Mouse (Mus musculus): ENCODE measurements at regions not wholly inside any gene's neighbourhood (a gene's known extent, or its start where the extent isn't known, plus 50 kb on each side); places are given as distances from the start of the nearest gene placed in this dataset.

DNA sequence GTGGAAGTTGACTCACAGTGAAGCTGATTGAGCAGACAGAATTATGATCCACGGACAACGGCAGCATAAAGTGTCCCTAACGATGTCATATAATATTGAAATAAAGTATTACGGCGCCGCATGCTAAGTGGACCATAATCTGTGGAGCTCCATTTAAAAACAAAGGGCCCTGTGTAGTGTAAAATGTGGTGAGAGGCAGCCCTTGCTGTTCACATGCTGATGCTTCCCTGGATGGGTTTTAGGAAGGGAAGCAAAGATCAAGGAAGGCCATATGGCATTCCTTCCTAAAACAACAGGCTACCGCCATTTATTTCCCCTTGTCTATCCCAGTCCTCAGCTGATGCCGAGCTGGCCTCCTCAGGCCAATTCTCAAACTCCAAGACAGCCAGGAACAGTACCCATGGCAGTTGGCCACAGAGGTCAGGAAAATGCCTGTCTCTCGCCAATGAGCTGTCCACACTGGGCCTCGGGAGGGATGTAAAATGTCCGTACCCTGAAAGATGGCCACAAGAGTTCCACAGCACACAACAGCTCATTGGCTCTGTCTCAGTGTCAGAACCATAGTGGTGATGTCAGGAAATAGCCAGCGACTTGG lies 302.7 kb upstream of the Irx1 start:
- H3K27me3 ChIP-seq = no peaks in the 10 kb centered on the region
- DNase-seq (ENCODE audit: low read depth, low spot score) (no peak), ATAC-seq (no peak)
- ChIA-PET CTCF (no interaction called here), POLR2A (no interaction called here)
- in situ Hi-C loops (cut with MboI; ENCODE audit: low pct_unique_long_range_greater_than_20kb) = no loop called here
- TF ChIP-seq CTCF (IDR thresholded peaks at IDR 0.05) = no peak

- ChIA-PET POLR2A (no interaction called here), CTCF (no interaction called here)
- in situ Hi-C loops (cut with MboI; ENCODE audit: low pct_unique_long_range_greater_than_20kb) = no loop called here
- TF ChIP-seq CTCF (IDR thresholded peaks at IDR 0.05) = no peak
- H3K27me3 ChIP-seq = no peaks in the 10 kb centered on the region
- ATAC-seq = no peak
- no peak for DNase-seq (ENCODE audit: low read depth, low spot score)
These were observed 316.8 kb upstream of the Irx1 start for GRCm38 (mm10) chr13:72280343-72280742.

DNA sequence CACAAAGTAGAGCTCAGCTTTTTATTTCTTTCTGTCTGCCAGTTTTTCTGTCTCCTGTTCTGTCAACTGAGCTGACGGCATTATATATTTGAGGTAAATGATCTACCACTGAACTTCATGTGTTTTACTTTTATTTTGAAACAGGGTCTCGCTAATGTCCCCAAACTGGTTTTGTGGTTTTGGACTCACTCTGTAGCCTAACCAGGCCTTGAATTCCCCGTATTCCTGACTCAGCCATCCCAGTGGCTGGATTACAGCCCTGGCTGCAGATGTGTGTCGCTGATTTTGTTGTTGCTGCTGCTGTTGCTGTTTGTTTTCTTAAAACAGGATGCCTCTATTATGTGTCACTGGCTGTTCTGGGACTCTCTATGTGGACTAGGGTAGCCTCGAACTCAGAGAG lies 317.3 kb upstream of the Irx1 start:
- in situ Hi-C loops (cut with MboI; ENCODE audit: low pct_unique_long_range_greater_than_20kb) = no loop called here
- TF ChIP-seq CTCF (IDR thresholded peaks at IDR 0.05) = no peak
- no peaks in the 10 kb centered on the region for H3K27me3 ChIP-seq
- no peak for DNase-seq (ENCODE audit: low read depth, low spot score)
- ChIA-PET CTCF (no interaction called here), POLR2A (no interaction called here)
- ATAC-seq = no peak

DNA sequence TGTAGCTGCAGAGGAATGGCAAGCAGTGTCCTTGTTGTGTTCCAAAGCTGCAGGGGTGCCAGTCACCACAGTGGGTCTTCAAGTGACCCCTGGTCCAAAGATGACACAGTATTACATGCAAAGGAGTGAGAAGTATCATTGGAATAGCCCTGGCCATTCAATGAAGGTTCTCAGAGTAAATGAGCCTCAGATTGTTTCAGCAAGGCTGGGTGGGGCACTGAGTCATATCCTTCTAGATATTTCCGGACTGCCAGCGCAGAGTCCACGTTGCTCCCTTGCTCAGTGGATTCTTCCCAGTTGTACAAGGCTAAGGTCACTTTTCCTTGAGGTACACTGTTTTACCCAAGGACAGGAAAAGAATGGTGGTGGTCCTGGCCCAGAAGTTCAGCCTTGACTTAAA lies 319.2 kb upstream of the Irx1 start:
- no peak for ATAC-seq
- TF ChIP-seq CTCF (IDR thresholded peaks at IDR 0.05) = no peak
- no peaks in the 10 kb centered on the region for H3K27me3 ChIP-seq
- no peak for DNase-seq (ENCODE audit: low read depth, low spot score)
- in situ Hi-C loops (cut with MboI; ENCODE audit: low pct_unique_long_range_greater_than_20kb) = no loop called here
- ChIA-PET CTCF (no interaction called here), POLR2A (no interaction called here)

- in situ Hi-C loops (cut with MboI; ENCODE audit: low pct_unique_long_range_greater_than_20kb) = no loop called here
- no peak for TF ChIP-seq CTCF (IDR thresholded peaks at IDR 0.05)
- CTCF ChIA-PET = no interaction called here
- ATAC-seq = no peak
- H3K27me3 ChIP-seq = no peaks in the 10 kb centered on the region
- POLR2A ChIA-PET = no interaction called here
- no peak for DNase-seq (ENCODE audit: low read depth, low spot score)
These were observed 320.2 kb upstream of the Irx1 start for GRCm38 (mm10) chr13:72283701-72284100.

DNA sequence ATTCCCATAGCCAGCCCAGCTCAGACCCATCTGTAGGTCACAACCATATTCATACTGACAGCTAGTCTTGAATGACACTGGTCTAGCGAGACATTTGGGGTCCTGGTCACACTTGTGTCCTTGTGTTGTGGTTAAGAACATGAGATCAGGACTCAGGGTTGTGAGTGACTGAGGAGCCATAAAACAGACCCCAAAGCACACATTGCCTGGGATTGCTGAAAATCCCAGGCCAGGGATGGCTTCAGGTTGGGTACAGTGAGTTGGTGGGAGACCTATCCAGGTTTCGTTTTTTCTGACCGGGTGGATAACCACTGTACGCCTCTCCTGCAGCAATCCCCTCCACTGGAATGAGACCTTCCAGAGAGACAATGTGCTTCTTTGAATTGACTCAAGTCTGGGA lies 322.8 kb upstream of the Irx1 start:
- H3K27me3 ChIP-seq = no peaks in the 10 kb centered on the region
- ATAC-seq (no peak), DNase-seq (ENCODE audit: low read depth, low spot score) (no peak)
- in situ Hi-C loops (cut with MboI; ENCODE audit: low pct_unique_long_range_greater_than_20kb) = no loop called here
- ChIA-PET POLR2A (no interaction called here), CTCF (no interaction called here)
- no peak for TF ChIP-seq CTCF (IDR thresholded peaks at IDR 0.05)

- H3K27me3 ChIP-seq = no peaks in the 10 kb centered on the region
- ATAC-seq (no peak), DNase-seq (ENCODE audit: low read depth, low spot score) (no peak)
- POLR2A ChIA-PET = no interaction called here
- TF ChIP-seq CTCF (IDR thresholded peaks at IDR 0.05) = no peak
- in situ Hi-C loops (cut with MboI; ENCODE audit: low pct_unique_long_range_greater_than_20kb) = no loop called here
- CTCF ChIA-PET = no interaction called here
These were observed 325.0 kb upstream of the Irx1 start for GRCm38 (mm10) chr13:72288381-72289092.

GRCm38 (mm10) chr13:72289093-72289501 lies 325.6 kb upstream of the Irx1 start:
- DNase-seq (ENCODE audit: low read depth, low spot score) = no peak
- in situ Hi-C loops (cut with MboI; ENCODE audit: low pct_unique_long_range_greater_than_20kb) = no loop called here
- no peak for ATAC-seq
- no peak for TF ChIP-seq CTCF (IDR thresholded peaks at IDR 0.05)
- H3K27me3 ChIP-seq = no peaks in the 10 kb centered on the region
- CTCF ChIA-PET = interaction anchor here (1.5 kb wide), 1 partner anchor 20 kb away, joined by 3 read pairs; no protein-coding TSS in a partner anchor
- POLR2A ChIA-PET = no interaction called here

- no peaks in the 10 kb centered on the region for H3K27me3 ChIP-seq
- CTCF ChIA-PET = interaction anchor here (1.2 kb wide), 1 partner anchor 93 kb away, joined by 4 read pairs; no protein-coding TSS in a partner anchor
- no peak for ATAC-seq
- POLR2A ChIA-PET = no interaction called here
- TF ChIP-seq CTCF (IDR thresholded peaks at IDR 0.05) = no peak
- in situ Hi-C loops (cut with MboI; ENCODE audit: low pct_unique_long_range_greater_than_20kb) = no loop called here
- DNase-seq (ENCODE audit: low read depth, low spot score) = no peak
These were observed 328.8 kb upstream of the Irx1 start for GRCm38 (mm10) chr13:72292361-72292760.

- TF ChIP-seq CTCF (IDR thresholded peaks at IDR 0.05) = no peak
- in situ Hi-C loops (cut with MboI; ENCODE audit: low pct_unique_long_range_greater_than_20kb) = no loop called here
- ATAC-seq = no peak
- H3K27me3 ChIP-seq = no peaks in the 10 kb centered on the region
- CTCF ChIA-PET = interaction anchor here (1.2 kb wide), 1 partner anchor 94 kb away, joined by 4 read pairs; no protein-coding TSS in a partner anchor
- DNase-seq (ENCODE audit: low read depth, low spot score) = no peak
- POLR2A ChIA-PET = interaction anchor here (0.6 kb wide), 1 partner anchor 1191 kb away, joined by 3 read pairs; no protein-coding TSS in a partner anchor
These were observed 329.7 kb upstream of the Irx1 start for GRCm38 (mm10) chr13:72293059-72293694.

- DNase-seq (ENCODE audit: low read depth, low spot score) (no peak), ATAC-seq (no peak)
- no peaks in the 10 kb centered on the region for H3K27me3 ChIP-seq
- TF ChIP-seq CTCF (IDR thresholded peaks at IDR 0.05) = no peak
- ChIA-PET CTCF (interaction anchor here (0.7 kb wide), 1 partner anchor 27 kb away, joined by 3 read pairs; no protein-coding TSS in a partner anchor), POLR2A (interaction anchor here (0.7 kb wide), 1 partner anchor 1170 kb away, joined by 3 read pairs; no protein-coding TSS in a partner anchor)
- in situ Hi-C loops (cut with MboI; ENCODE audit: low pct_unique_long_range_greater_than_20kb) = no loop called here
These were observed 330.3 kb upstream of the Irx2 start for GRCm38 (mm10) chr13:72298264-72298870.

Measured in Patski (cell line).